Mouse (Mus musculus): ENCODE results near the gene Tcea3.

GRCm38 (mm10) chr4:136224240-136224559 lies 23.3 kb upstream of the Tcea3 start:
- TF ChIP-seq CTCF (conservative IDR thresholded peaks at IDR 0.05; ENCODE audit: insufficient read depth, insufficient read length, low read depth, low read length) (no peak), POLR2A (IDR thresholded peaks at IDR 0.05; ENCODE audit: low read depth, low read length) (no peak)

All from kidney, adult 2 months (tissue).